Mouse (Mus musculus) forebrain, embryonic 14.5 days (tissue): ENCODE measurements at regions not wholly inside any gene's neighbourhood (a gene's known extent, or its start where the extent isn't known, plus 50 kb on each side); places are given as distances from the start of the nearest gene placed in this dataset.

Experiments
- ATAC-seq: fragments of 200-750 bp; cut with Nextera tagmentation; 2 replicates; pipeline ENCODE4 v1.8.0; 2017; ENCODE audit warnings: mild to moderate bottlenecking, moderate library complexity
- DNase-seq: peaks from one replicate; pipeline ENCODE4 v3.0.0-alpha.2; 2015; ENCODE audit warnings: low spot score
- H3K27ac ChIP-seq: fragments of 300-500 bp; sonication (generic); 2 replicates; pipeline ENCODE4 v1.5.1; 2014; ENCODE audit warnings: low read depth, mild to moderate bottlenecking, control low read depth, low read length, moderate library complexity
- H3K27me3 ChIP-seq: fragments of 300-500 bp; sonication (generic); replicated peaks from 2 replicates; pipeline ENCODE4 v1.6.1; 2014; ENCODE audit warnings: low read length, control low read depth, mixed read lengths; ENCODE audit not compliant: control insufficient read depth, insufficient read depth
- H3K36me3 ChIP-seq: fragments of 300-500 bp; sonication (generic); 2 replicates; pipeline ENCODE4 v1.6.1; 2014; ENCODE audit warnings: low read length, control low read depth; ENCODE audit not compliant: control insufficient read depth, insufficient read depth
- H3K4me1 ChIP-seq: fragments of 300-500 bp; sonication (generic); 2 replicates; pipeline ENCODE4 v1.6.1; 2014; ENCODE audit warnings: antibody characterized with exemption, low read length, control low read depth; ENCODE audit not compliant: control insufficient read depth, insufficient read depth
- H3K4me2 ChIP-seq: fragments of 300-500 bp; sonication (generic); 2 replicates; pipeline ENCODE4 v1.6.1; 2014; ENCODE audit warnings: mild to moderate bottlenecking, control low read depth, low read length
- H3K4me3 ChIP-seq: fragments of 300-500 bp; sonication (generic); 2 replicates; pipeline ENCODE4 v1.5.1; 2014; ENCODE audit warnings: low read depth, low read length, control low read depth
- H3K9ac ChIP-seq: fragments of 300-500 bp; sonication (generic); 2 replicates; pipeline ENCODE4 v1.6.1; 2014; ENCODE audit warnings: mild to moderate bottlenecking, low read length, control low read depth, moderate library complexity
- H3K9me3 ChIP-seq: fragments of 300-500 bp; sonication (generic); replicated peaks from 2 replicates; pipeline ENCODE4 v1.6.1; 2016; ENCODE audit warnings: low read length, control low read depth, mixed read lengths; ENCODE audit not compliant: control insufficient read depth
- WGBS: fragments of 180-500 bp; shearing (Covaris S2); extraction: QIAGEN DNeasy Blood & Tissue Kit; methylation state at CpG from one replicate; pipeline ENCODE4 v1.1.7; 2014; 5-methylcytosine and 5-hydroxymethylcytosine counted together

- Histone ChIP-seq H3K4me3 (no peak overlapping the region), H3K36me3 (no peaks in the 10 kb centered on the region), H3K9me3 (no peaks in the 10 kb centered on the region), H3K4me1 (no peaks in the 10 kb centered on the region), H3K27me3 (no peaks in the 10 kb centered on the region), H3K9ac (no peak overlapping the region), H3K4me2 (no peak overlapping the region), H3K27ac (no peak overlapping the region)
- 85% methylated on average over 2 of the region's 2 CpGs for WGBS
- ATAC-seq (no peak), DNase-seq (no peak)
These were observed 618.5 kb upstream of the Klf6 start for GRCm38 (mm10) chr13:5242782-5243181.

DNA sequence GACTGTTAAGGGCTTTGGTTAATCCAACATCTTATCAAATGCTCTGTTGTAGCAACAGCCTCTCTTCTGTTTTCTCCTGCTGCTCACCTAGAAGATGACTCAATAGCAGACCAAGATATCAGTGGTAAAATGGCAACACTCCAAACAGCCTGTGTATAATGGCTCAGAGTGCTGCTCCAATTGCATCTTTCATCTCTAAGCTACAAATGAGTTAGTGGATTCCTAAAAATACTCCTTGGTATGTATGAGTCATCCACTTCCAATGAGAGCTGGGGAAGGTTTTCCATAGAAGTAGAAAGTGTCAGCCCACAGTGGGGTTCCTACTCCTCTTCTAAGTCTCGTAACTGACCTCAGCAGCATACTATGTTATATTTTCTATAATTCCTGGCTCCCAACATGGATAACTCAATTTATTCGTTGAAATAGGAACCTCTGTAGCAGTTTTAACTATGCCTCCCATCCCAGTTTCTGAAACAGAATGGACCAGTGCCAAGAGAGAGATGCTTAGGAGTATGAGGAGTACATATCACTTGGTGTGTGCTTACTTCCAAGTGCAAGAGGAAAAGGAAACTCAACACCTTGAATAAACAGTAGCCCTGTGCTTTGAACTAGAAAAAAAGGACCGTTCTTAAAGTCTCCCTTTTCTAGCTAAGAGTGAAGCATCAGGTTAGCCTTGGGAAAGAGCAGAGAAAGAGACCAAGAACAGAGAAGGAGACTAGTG is 612.5 kb upstream of the Klf6 start:
- no peak overlapping the region for H3K4me3 ChIP-seq
- WGBS = 74% methylated on average over 3 of the region's 3 CpGs
- H3K36me3 ChIP-seq = no peaks in the 10 kb centered on the region
- H3K27me3 ChIP-seq = no peaks in the 10 kb centered on the region
- no peak overlapping the region for H3K9ac ChIP-seq
- ATAC-seq = no peak
- no peak for DNase-seq
- no peaks in the 10 kb centered on the region for H3K4me1 ChIP-seq
- no peaks in the 10 kb centered on the region for H3K9me3 ChIP-seq
- H3K4me2 ChIP-seq = no peak overlapping the region
- H3K27ac ChIP-seq = no peak overlapping the region

GRCm38 (mm10) chr13:5257891-5258660 is 603.2 kb upstream of the Klf6 start:
- no peak overlapping the region for H3K27ac ChIP-seq
- H3K4me3 ChIP-seq = no peak overlapping the region
- no peaks in the 10 kb centered on the region for H3K9me3 ChIP-seq
- DNase-seq (no peak), ATAC-seq (no peak)
- H3K9ac ChIP-seq = no peak overlapping the region
- H3K4me2 ChIP-seq = no peak overlapping the region
- 86% methylated on average over 6 of the region's 6 CpGs for WGBS
- no peaks in the 10 kb centered on the region for H3K4me1 ChIP-seq
- no peaks in the 10 kb centered on the region for H3K27me3 ChIP-seq
- no peaks in the 10 kb centered on the region for H3K36me3 ChIP-seq

GRCm38 (mm10) chr13:5259760-5260159 is 601.5 kb upstream of the Klf6 start:
- no peak for DNase-seq
- H3K9me3 ChIP-seq = no peaks in the 10 kb centered on the region
- no peak overlapping the region for H3K4me2 ChIP-seq
- no peak overlapping the region for H3K9ac ChIP-seq
- no peaks in the 10 kb centered on the region for H3K36me3 ChIP-seq
- no peak for ATAC-seq
- H3K27ac ChIP-seq = no peak overlapping the region
- no peaks in the 10 kb centered on the region for H3K27me3 ChIP-seq
- 84% methylated on average over 3 of the region's 3 CpGs for WGBS
- no peaks in the 10 kb centered on the region for H3K4me1 ChIP-seq
- no peak overlapping the region for H3K4me3 ChIP-seq

DNA sequence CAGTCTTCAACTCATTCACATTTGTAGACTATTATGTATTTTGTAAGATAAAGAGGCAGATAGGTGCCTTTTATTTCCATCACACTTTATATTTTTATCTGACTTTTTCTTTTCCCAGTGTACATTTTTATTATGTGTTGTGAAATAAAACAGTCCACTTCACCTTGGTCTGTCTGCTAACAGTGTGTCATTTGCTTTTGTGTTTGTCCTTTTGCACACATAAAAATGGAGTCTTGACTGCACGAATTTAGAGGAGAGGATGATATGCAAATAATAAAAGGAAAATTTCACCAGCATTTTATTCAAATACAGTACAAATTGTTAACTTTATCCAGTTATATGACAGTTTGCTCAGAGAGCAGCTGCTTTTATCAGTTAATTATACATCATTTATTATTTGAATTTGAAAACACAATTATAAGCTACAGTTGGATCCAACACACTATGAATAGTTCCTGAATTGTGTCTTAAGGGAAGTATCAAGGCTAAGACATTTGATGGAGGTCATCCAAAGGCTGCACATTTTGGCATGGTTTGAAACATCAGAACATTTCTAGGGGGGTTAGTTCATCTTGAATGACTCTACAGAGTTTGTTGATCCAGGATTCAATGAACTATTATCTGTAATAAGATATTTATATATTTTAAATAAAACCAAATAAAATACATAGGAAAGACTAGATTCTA is 588.6 kb upstream of the Klf6 start:
- Histone ChIP-seq H3K36me3 (no peaks in the 10 kb centered on the region), H3K9me3 (no peaks in the 10 kb centered on the region), H3K27ac (no peak overlapping the region), H3K27me3 (no peaks in the 10 kb centered on the region), H3K4me2 (no peak overlapping the region), H3K4me3 (no peak overlapping the region), H3K4me1 (no peaks in the 10 kb centered on the region), H3K9ac (no peak overlapping the region)
- DNase-seq (no peak), ATAC-seq (no peak)
- WGBS = 85% methylated on average over 1 of the region's 1 CpGs

DNA sequence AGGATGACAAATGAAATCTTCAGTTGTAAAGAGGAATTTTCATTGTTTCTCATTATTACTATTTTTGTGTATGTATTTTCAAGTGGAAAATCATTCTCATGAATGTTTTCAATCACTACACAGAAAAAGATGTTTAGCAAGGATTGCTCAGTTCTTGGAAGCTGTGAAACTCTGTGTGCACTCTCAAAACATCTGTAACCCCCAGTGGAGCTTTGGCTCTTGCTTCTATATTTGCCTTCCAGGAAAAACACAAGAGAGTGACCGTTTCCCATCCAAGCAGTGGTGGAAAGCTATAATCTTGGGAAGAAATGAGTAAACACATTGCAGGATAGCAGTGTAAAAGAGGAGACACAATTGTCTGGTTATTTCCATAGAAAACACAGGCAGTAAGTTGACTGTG is 584.7 kb upstream of the Klf6 start:
- no peak overlapping the region for H3K9ac ChIP-seq
- no peak overlapping the region for H3K27ac ChIP-seq
- H3K4me1 ChIP-seq = no peaks in the 10 kb centered on the region
- ATAC-seq (no peak), DNase-seq (no peak)
- H3K9me3 ChIP-seq = no peaks in the 10 kb centered on the region
- H3K27me3 ChIP-seq = no peaks in the 10 kb centered on the region
- WGBS = 82% methylated on average over 1 of the region's 1 CpGs
- H3K36me3 ChIP-seq = no peaks in the 10 kb centered on the region
- H3K4me2 ChIP-seq = no peak overlapping the region
- no peak overlapping the region for H3K4me3 ChIP-seq

DNA sequence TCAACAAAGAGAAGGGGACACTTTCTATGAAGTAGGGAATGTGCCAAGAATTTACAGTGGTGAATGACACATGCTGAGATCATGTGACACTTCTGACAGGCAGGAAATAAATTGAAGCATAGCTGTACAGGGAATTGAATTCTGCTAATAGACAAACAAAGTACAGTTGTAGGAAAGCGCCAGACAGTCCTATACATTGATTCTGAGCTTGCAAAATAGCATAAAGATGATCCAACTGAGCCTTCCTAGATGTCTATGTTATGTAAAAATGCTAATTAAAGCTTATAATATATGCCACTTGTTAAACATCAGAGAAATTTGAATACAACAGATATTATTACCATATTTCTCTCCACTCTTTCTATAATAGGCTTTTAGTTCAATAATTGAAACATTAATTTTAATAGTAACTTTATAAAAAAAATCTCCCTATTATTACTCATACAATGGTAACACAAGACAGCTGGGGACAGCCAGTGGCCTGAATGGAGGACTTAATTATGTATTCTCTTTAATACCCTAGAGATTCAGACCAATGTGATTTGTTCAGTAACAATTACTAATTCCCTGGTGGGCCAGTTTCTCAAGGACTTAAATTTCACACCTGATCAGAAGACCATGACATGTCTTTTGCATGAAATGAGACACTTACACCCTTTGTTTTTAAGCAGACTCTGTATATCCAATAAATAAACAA is 571.4 kb upstream of the Klf6 start:
- no peaks in the 10 kb centered on the region for H3K4me1 ChIP-seq
- no peak for ATAC-seq

DNA sequence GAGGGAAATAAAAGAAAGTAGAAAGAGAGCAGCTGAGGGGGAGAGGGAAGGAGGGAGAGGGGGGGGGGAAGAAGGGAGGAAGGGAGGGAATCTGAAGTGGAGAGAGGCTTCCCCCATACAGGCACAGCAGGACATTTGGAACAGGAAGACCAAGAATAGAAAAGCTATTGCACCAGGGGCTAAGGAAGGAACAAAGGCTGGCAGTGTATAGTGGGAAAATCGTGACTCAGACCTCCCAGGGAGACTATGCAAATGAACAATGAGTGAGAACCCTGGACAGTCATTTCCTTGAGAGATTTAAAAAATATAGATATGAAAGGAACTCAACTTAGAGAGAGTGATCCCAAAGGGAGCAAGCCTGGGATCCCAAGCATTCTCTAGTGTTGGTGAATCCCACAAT is 559.1 kb upstream of the Klf6 start:
- no peak overlapping the region for H3K27ac ChIP-seq
- no peaks in the 10 kb centered on the region for H3K9me3 ChIP-seq
- no peaks in the 10 kb centered on the region for H3K36me3 ChIP-seq
- DNase-seq (no peak), ATAC-seq (no peak)
- no peaks in the 10 kb centered on the region for H3K4me1 ChIP-seq
- H3K9ac ChIP-seq = no peak overlapping the region
- WGBS = 0% methylated on average over 1 of the region's 1 CpGs
- H3K27me3 ChIP-seq = no peaks in the 10 kb centered on the region
- H3K4me3 ChIP-seq = no peak overlapping the region
- no peak overlapping the region for H3K4me2 ChIP-seq

More for the DNA sequence above, 571.4 kb upstream of the Klf6 start:
- WGBS = 74% methylated on average over 1 of the region's 1 CpGs
- Histone ChIP-seq H3K9me3 (no peaks in the 10 kb centered on the region), H3K36me3 (no peaks in the 10 kb centered on the region), H3K9ac (no peak overlapping the region), H3K4me2 (no peak overlapping the region), H3K27ac (no peak overlapping the region), H3K4me3 (no peak overlapping the region), H3K27me3 (no peaks in the 10 kb centered on the region)
- DNase-seq = no peak
